ENCODE assay signal across 36 mouse cellular contexts in the genomic region with DNA sequence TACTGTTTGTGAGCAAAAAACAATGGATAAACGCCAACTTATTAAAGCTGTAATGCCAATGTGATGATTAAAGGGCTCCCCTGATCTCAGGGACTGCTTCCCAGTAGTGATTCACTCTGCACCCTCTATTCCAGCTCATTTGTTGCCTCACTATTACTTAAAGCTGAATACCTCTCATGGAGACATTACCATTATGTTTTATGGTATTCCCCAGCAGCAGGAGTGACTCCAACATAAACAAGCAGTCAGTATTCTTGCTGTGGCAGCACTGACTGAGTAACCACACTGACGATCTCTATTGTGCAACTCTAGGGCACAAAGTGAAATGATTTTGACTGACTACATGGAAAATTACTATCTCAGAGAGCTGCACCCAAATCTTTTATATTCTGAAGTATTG. TPM values are rescaled to one million over a fixed set of nuclear protein-coding genes. Genes with fewer than 3 reads are reported as not detected.
A peak's percentile ranks its signal among the peaks of the same experiment; 100 is the strongest.
DNase-seq lines count a peak whose midpoint lies in the region; ATAC-seq and TF ChIP-seq lines count a peak whose summit lies in the region.
"Had no signal": no experiment of that assay in that cellular context is flagged by ENCODE, and none has a peak within 500 bp of the region (broad histone marks: within the 10 kb centered on the region; RNA-seq: fewer than 3 reads in every experiment).

No protein-coding gene starts in this region.

- DNase-seq in heart, adult 11 months: peak; percentile 45
- DNase-seq in heart, adult 18-20 months: no peak
- DNase-seq in 3T3-L1 (ENCODE audit: low read depth, low spot score) (peak; percentile 17), Patski (ENCODE audit: low read depth, low spot score) (no peak)
- DNase-seq in gonadal fat pad, adult 2 months (ENCODE audit: low read depth): peak; percentile 36
- DNase-seq in thymus, postnatal 10 days (ENCODE audit: low spot score in 2 of 2): no peak
- no peak for DNase-seq in lung, postnatal 4 days
- DNase-seq: adrenal gland, postnatal 25 days; cerebellum, adult 11-12 months; cerebellum, adult 8-10 months; cerebellum, postnatal 10 days; cerebellum, postnatal 36 days; embryo, embryonic 11 days; gastrocnemius, postnatal 25 days; heart, postnatal 14 days; kidney, adult 2 months had no signal

- POLR2A ChIA-PET in Patski (lab: Charles Lee): no interaction called here

- no peaks in the 10 kb centered on the region for H3K27me3 ChIP-seq in Patski
- H3K27me3 ChIP-seq: CH12.LX; embryonic facial prominence, embryonic 13.5 days; forebrain, embryonic 13.5 days; heart, embryonic 13.5 days; hindbrain, embryonic 12.5 days; hindbrain, embryonic 15.5 days had no signal

- ATAC-seq in Patski: peak; percentile 98
- ATAC-seq: activated CD4-positive, CD25-positive, alpha-beta regulatory T cell, adult 4 months; forebrain, embryonic 13.5 days; forebrain, embryonic 16.5 days; intestine, postnatal 0 days had no signal

- no peak for TF ChIP-seq CTCF in Patski (IDR thresholded peaks at IDR 0.05)

- in situ Hi-C loops in Patski (cut with MboI; ENCODE audit: low pct_unique_long_range_greater_than_20kb): loop anchor here (10.0 kb wide), 1 partner anchor 87 kb away; no protein-coding TSS in a partner anchor

- CTCF ChIA-PET in Patski (lab: Charles Lee): interaction anchor here (1.3 kb wide), 1 partner anchor 11 kb away, joined by 3 read pairs; no protein-coding TSS in a partner anchor

RNA-seq across cellular contexts. Expression of a gene that starts 44.5 kb away (rescaled TPM):
- 100 to 1,000 TPM; 139 to 191 TPM for total RNA-seq in heart, adult 18-20 months (2021)
- polyA plus RNA-seq in Patski (2021): 4.2 TPM
- 0.14 and 0.22 TPM in 2 replicates for polyA plus RNA-seq in gonadal fat pad, adult 2 months (2012; rRNA removed)
- total RNA-seq: CH12.LX; granulocyte monocyte progenitor cell, adult 5-6 weeks; hematopoietic stem cell, adult 5-6 weeks had no signal
- polyA plus RNA-seq: activated CD4-positive, CD25-positive, alpha-beta regulatory T cell, adult 4 months; erythroblast, embryonic 14.5 days; G1E had no signal

RNA-seq across cellular contexts. Expression of a gene that starts 53.8 kb away (rescaled TPM):
- total RNA-seq in heart, adult 18-20 months (2021): not detected
- 0.19 TPM for polyA plus RNA-seq in Patski (2021)
- not detected in 2 replicates for polyA plus RNA-seq in gonadal fat pad, adult 2 months (2012; rRNA removed)
- total RNA-seq: adrenal gland, adult 18-20 months; adrenal gland, postnatal 25 days; CH12.LX; gastrocnemius, adult 8-10 months; gastrocnemius, postnatal 25 days; granulocyte monocyte progenitor cell, adult 5-6 weeks; heart, postnatal 14 days; hematopoietic stem cell, adult 5-6 weeks had no signal
- polyA plus RNA-seq: activated CD4-positive, CD25-positive, alpha-beta regulatory T cell, adult 4 months; cortical plate, adult 2 months; embryonic facial prominence, embryonic 10.5 days; erythroblast, embryonic 14.5 days; forebrain, embryonic 10.5 days; forebrain, embryonic 13.5 days; forebrain, embryonic 16.5 days; G1E; heart, embryonic 13.5 days; heart, embryonic 16.5 days; hindbrain, embryonic 12.5 days; hindbrain, embryonic 15.5 days; intestine, embryonic 14.5 days; kidney, adult 2 months had no signal

Comparison
In these comparisons a context has a peak if more than half of its experiments do, and no peak if none do; other contexts are left out.
1. DNase-seq: peak in heart, adult 11 months (single experiment), 3T3-L1 (single experiment) and gonadal fat pad, adult 2 months (single experiment); none in heart, adult 18-20 months (0 of 2), Patski (single experiment), thymus, postnatal 10 days (0 of 2) and lung, postnatal 4 days (0 of 2).